Mouse (Mus musculus): ENCODE results near the gene Cacng6.

- TF ChIP-seq HCFC1 (IDR thresholded peaks at IDR 0.05; ENCODE audit: low read depth, low read length) (no peak), CTCF (IDR thresholded peaks at IDR 0.05 in 2 of 3, conservative IDR thresholded peaks at IDR 0.05 in 1 of 3; ENCODE audit: control insufficient read depth in 1 of 3, insufficient read depth in 1 of 3, low read depth in 2 of 3, low read length in 3 of 3, poor library complexity in 1 of 3, severe bottlenecking in 1 of 3) (no peak), ZC3H11A (IDR thresholded peaks at IDR 0.05; ENCODE audit: low read depth, low read length) (no peak), TCF12 (IDR thresholded peaks at IDR 0.05; ENCODE audit: low read depth, low read length) (no peak), MEF2A (IDR thresholded peaks at IDR 0.05; ENCODE audit: extremely low read depth, insufficient replicate concordance, low read depth, low read length, poor library complexity, severe bottlenecking) (no peak), ZNF384 (IDR thresholded peaks at IDR 0.05; ENCODE audit: low read depth, low read length) (no peak), CHD1 (IDR thresholded peaks at IDR 0.05; ENCODE audit: low read depth, low read length) (no peak), POLR2A (IDR thresholded peaks at IDR 0.05; ENCODE audit: control insufficient read depth in 1 of 2, insufficient read depth in 1 of 2, low read depth in 1 of 2, low read length in 2 of 2, poor library complexity in 1 of 2) (no peak), GATA1 (IDR thresholded peaks at IDR 0.05; ENCODE audit: low read depth, low read length) (no peak), MAZ (IDR thresholded peaks at IDR 0.05; ENCODE audit: low read depth, low read length) (no peak), NELFE (IDR thresholded peaks at IDR 0.05; ENCODE audit: low read depth, low read length) (no peak), JUND (IDR thresholded peaks at IDR 0.05; ENCODE audit: low read depth, low read length) (no peak), MAFK (IDR thresholded peaks at IDR 0.05; ENCODE audit: borderline replicate concordance, low read depth, low read length) (no peak)
Observed at GRCm38 (mm10) chr7:3415378-3415777, 8.6 kb upstream of the Cacng6 start.

All from MEL (cell line).